Mouse (Mus musculus): Measurements from ENCODE around the gene Acvr1. TPM values are rescaled to one million over a fixed set of nuclear protein-coding genes. Genes with fewer than 3 reads are reported as not detected.

Gene Acvr1
- polyA plus RNA-seq, 2 experiments: 13.2 to 30.3 TPM

DNA sequence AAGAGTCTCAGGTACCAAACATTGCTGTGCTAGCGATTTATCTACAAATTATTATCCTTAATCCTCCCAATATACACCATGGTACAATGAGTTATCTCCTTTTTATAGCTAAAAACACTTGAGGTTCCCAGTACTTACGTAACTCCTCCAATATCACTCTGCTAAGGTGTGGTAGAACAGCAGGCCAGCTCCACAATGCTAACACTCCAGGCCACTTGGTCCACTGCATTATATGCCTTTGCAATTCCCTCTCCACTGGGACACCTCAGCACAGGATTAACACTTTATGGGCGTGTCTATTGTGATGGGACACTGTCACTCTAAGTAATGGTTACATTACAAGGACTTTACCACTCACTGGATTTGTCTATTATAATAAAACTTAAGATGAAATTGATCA, 30.2 kb downstream of the Acvr1 start:
- no peak overlapping the region for H3K4me2 ChIP-seq (replicated peaks; ENCODE audit: low read depth, low read length, severe bottlenecking)
- ATAC-seq (ENCODE audit: low FRiP score, low read depth) (no peak), DNase-seq (ENCODE audit: low spot score) (no peak)
- peaks cover 48% of the 10 kb centered on the region for H3K4me1 ChIP-seq (ENCODE audit: control insufficient read depth, insufficient read depth, low read length)
- no peaks in the 10 kb centered on the region for H3K27me3 ChIP-seq (ENCODE audit: control insufficient read depth, insufficient read depth, low read length)
- H3K9me3 ChIP-seq (ENCODE audit: control insufficient read depth, low read length): no peaks in the 10 kb centered on the region
- H3K36me3 ChIP-seq (ENCODE audit: control insufficient read depth, insufficient read depth, low read length): peaks cover 12% of the 10 kb centered on the region
- TF ChIP-seq POLR2A (IDR thresholded peaks at IDR 0.05; ENCODE audit: borderline replicate concordance, extremely low read depth, insufficient read depth, insufficient read length): no peak
- H3K4me3 ChIP-seq (replicated peaks; ENCODE audit: low read length): no peak overlapping the region
- no peak overlapping the region for H3K9ac ChIP-seq (ENCODE audit: low read depth, low read length, severe bottlenecking)
- H3K27ac ChIP-seq (replicated peaks; ENCODE audit: low read depth, low read length): no peak overlapping the region
- 90% methylated on average over 3 of the region's 3 CpGs for WGBS

DNA sequence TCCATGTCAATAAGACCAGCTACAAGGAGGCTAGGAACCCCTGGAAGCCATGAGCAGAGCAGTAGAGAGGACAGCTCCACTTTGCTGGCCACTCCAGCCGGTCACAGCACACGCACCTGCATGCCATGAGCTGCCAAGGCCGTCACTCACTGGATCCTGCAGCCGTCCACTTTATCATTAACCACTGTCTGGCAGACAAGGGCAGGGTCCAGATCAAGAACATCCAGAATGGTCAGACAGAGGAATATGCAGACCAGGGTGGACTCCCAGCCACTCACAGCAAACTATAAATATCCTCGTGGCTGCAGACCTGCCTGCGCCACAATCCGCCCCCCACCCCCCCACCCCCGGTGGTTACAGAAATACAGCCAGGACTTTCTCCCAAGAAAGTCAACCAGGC, 31.7 kb downstream of the Acvr1 start:
- Histone ChIP-seq H3K4me3 (replicated peaks; ENCODE audit: low read length) (no peak overlapping the region), H3K9me3 (ENCODE audit: control insufficient read depth, low read length) (no peaks in the 10 kb centered on the region), H3K4me1 (ENCODE audit: control insufficient read depth, insufficient read depth, low read length) (peaks cover 53% of the 10 kb centered on the region), H3K27me3 (ENCODE audit: control insufficient read depth, insufficient read depth, low read length) (no peaks in the 10 kb centered on the region), H3K4me2 (replicated peaks; ENCODE audit: low read depth, low read length, severe bottlenecking) (no peak overlapping the region), H3K36me3 (ENCODE audit: control insufficient read depth, insufficient read depth, low read length) (peaks cover 12% of the 10 kb centered on the region), H3K9ac (ENCODE audit: low read depth, low read length, severe bottlenecking) (no peak overlapping the region), H3K27ac (replicated peaks; ENCODE audit: low read depth, low read length) (no peak overlapping the region)
- WGBS: 73% methylated on average over 8 of the region's 8 CpGs
- no peak for TF ChIP-seq POLR2A (IDR thresholded peaks at IDR 0.05; ENCODE audit: borderline replicate concordance, extremely low read depth, insufficient read depth, insufficient read length)
- DNase-seq (ENCODE audit: low spot score): no peak
- ATAC-seq (ENCODE audit: low FRiP score, low read depth): no peak

DNA sequence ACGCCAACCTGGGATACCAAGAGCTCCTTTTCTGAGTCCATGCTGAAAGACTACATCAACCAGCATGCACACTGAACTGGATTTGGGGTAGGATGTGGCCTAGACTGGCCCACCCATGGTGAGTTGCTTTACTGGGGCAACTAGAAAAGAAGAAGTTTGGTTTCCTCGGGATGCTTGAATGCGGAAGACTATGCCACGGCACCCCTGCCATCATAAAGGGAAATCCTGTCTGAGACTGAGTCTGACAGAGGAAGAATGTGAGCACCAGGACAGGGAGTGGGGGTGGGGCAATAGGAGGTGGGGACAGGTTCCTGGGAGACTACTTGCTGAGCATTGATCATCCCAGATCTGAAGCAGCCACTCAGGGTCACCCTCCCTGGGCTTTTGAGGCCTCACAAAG, 32.6 kb downstream of the Acvr1 start:
- WGBS: 76% methylated on average over 4 of the region's 4 CpGs
- H3K27me3 ChIP-seq (ENCODE audit: control insufficient read depth, insufficient read depth, low read length): no peaks in the 10 kb centered on the region
- no peak overlapping the region for H3K4me3 ChIP-seq (replicated peaks; ENCODE audit: low read length)
- ATAC-seq (ENCODE audit: low FRiP score, low read depth): no peak
- H3K4me1 ChIP-seq (ENCODE audit: control insufficient read depth, insufficient read depth, low read length): peaks cover 50% of the 10 kb centered on the region
- no peak for DNase-seq (ENCODE audit: low spot score)
- TF ChIP-seq POLR2A (IDR thresholded peaks at IDR 0.05; ENCODE audit: borderline replicate concordance, extremely low read depth, insufficient read depth, insufficient read length): no peak
- H3K4me2 ChIP-seq (replicated peaks; ENCODE audit: low read depth, low read length, severe bottlenecking): no peak overlapping the region
- H3K9ac ChIP-seq (ENCODE audit: low read depth, low read length, severe bottlenecking): no peak overlapping the region
- no peaks in the 10 kb centered on the region for H3K9me3 ChIP-seq (ENCODE audit: control insufficient read depth, low read length)
- H3K36me3 ChIP-seq (ENCODE audit: control insufficient read depth, insufficient read depth, low read length): peaks cover 12% of the 10 kb centered on the region
- H3K27ac ChIP-seq (replicated peaks; ENCODE audit: low read depth, low read length): no peak overlapping the region

DNA sequence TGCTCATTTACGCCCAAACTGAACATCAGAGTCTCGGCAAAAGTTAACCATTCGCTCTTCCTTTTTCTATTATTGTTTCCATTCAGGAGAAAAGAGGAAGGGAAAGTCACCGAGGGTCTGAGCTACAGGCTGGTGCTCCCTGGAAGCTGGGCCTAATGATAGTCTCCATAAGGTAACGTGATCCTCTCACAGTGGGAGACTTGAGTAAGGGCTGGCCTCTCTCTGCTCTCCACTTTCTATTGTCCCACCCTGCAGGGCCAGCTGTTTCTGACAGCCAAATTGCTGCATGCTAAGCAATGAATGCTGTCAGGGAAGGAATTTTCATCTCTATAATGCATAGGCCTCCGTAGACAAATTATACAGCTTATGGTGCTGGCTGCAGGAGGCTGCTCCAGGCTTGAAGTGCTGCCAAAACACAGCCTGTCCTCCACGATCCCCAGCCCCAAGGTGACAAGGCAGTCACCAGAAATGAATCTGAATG, 33.4 kb downstream of the Acvr1 start:
- peaks cover 43% of the 10 kb centered on the region for H3K4me1 ChIP-seq (ENCODE audit: control insufficient read depth, insufficient read depth, low read length)
- ATAC-seq (ENCODE audit: low FRiP score, low read depth): peak; percentile 84

DNA sequence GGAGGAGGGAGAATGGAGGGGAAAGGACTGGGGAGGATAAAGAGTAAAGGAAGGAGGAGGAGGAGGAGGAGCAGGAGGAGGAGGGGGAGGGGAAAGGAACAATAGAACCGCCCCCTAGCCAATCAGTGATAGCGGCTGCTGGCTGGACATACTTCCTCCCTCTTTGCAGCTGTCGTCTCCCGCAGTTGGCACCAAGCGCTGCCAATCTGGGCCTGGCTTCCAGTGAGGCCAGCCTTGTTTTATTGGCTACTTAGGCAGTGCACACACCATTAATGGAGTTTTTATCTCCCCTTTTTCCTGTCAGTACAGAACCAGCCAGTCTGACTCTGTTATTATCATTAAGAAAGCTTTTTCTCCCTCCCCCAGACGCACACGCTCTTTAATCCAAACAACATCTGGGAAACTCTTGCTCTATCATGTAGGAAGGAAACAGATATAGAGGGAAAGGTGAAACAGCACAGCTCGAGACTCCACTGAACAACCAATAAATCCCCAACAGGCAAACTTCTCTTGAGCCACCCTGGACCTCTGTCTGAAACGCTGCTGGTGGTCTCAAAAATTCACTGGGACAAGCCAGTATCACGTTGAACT, 34.6 kb downstream of the Acvr1 start:
- WGBS: 6% methylated on average over 10 of the region's 10 CpGs
- peak overlapping the region; percentile 35 for H3K4me2 ChIP-seq (replicated peaks; ENCODE audit: low read depth, low read length, severe bottlenecking)
- H3K27ac ChIP-seq (replicated peaks; ENCODE audit: low read depth, low read length): peak overlapping the region; percentile 34
- peak; percentile 85 for ATAC-seq (ENCODE audit: low FRiP score, low read depth)
- no peak for TF ChIP-seq POLR2A (IDR thresholded peaks at IDR 0.05; ENCODE audit: borderline replicate concordance, extremely low read depth, insufficient read depth, insufficient read length)
- H3K9ac ChIP-seq (ENCODE audit: low read depth, low read length, severe bottlenecking): no peak overlapping the region
- peaks cover 11% of the 10 kb centered on the region for H3K36me3 ChIP-seq (ENCODE audit: control insufficient read depth, insufficient read depth, low read length)
- H3K27me3 ChIP-seq (ENCODE audit: control insufficient read depth, insufficient read depth, low read length): no peaks in the 10 kb centered on the region
- H3K9me3 ChIP-seq (ENCODE audit: control insufficient read depth, low read length): no peaks in the 10 kb centered on the region
- H3K4me3 ChIP-seq (replicated peaks; ENCODE audit: low read length): no peak overlapping the region
- peak; percentile 91 for DNase-seq (ENCODE audit: low spot score)
- peaks cover 43% of the 10 kb centered on the region for H3K4me1 ChIP-seq (ENCODE audit: control insufficient read depth, insufficient read depth, low read length)

More for the DNA sequence above, 33.4 kb downstream of the Acvr1 start:
- Histone ChIP-seq H3K9me3 (ENCODE audit: control insufficient read depth, low read length) (no peaks in the 10 kb centered on the region), H3K36me3 (ENCODE audit: control insufficient read depth, insufficient read depth, low read length) (peaks cover 12% of the 10 kb centered on the region), H3K9ac (ENCODE audit: low read depth, low read length, severe bottlenecking) (no peak overlapping the region), H3K4me3 (replicated peaks; ENCODE audit: low read length) (no peak overlapping the region), H3K27me3 (ENCODE audit: control insufficient read depth, insufficient read depth, low read length) (no peaks in the 10 kb centered on the region), H3K27ac (replicated peaks; ENCODE audit: low read depth, low read length) (peak overlapping the region; percentile 52), H3K4me2 (replicated peaks; ENCODE audit: low read depth, low read length, severe bottlenecking) (peak overlapping the region; percentile 22; the same call in 1 of the 2 replicates)
- TF ChIP-seq POLR2A (IDR thresholded peaks at IDR 0.05; ENCODE audit: borderline replicate concordance, extremely low read depth, insufficient read depth, insufficient read length): no peak
- peak; percentile 74 for DNase-seq (ENCODE audit: low spot score)
- WGBS: 18% methylated on average over 7 of the region's 7 CpGs

All from limb, embryonic 14.5 days (tissue).